Mouse (Mus musculus): ENCODE measurements around the gene Ptpn11. TPM values are rescaled to one million over a fixed set of nuclear protein-coding genes. Genes with fewer than 3 reads are reported as not detected.

Ptpn11 gene
- polyA plus RNA-seq, 2 experiments = 27.1 to 44.6 TPM

- Histone ChIP-seq H3K4me1 (ENCODE audit: control insufficient read depth, insufficient read depth, low read length) (peaks cover 3% of the 10 kb centered on the region), H3K9me3 (ENCODE audit: control insufficient read depth, low read length) (no peaks in the 10 kb centered on the region), H3K27ac (replicated peaks; ENCODE audit: low read depth, low read length) (no peak overlapping the region), H3K9ac (ENCODE audit: low read depth, low read length, severe bottlenecking) (no peak overlapping the region), H3K4me3 (replicated peaks; ENCODE audit: low read length) (no peak overlapping the region), H3K36me3 (ENCODE audit: control insufficient read depth, insufficient read depth, low read length) (peaks cover 13% of the 10 kb centered on the region), H3K4me2 (replicated peaks; ENCODE audit: low read depth, low read length, severe bottlenecking) (no peak overlapping the region), H3K27me3 (ENCODE audit: control insufficient read depth, insufficient read depth, low read length) (no peaks in the 10 kb centered on the region)
- DNase-seq (ENCODE audit: low spot score) = peak; percentile 64
- no peak for ATAC-seq (ENCODE audit: low FRiP score, low read depth)
- no peak for TF ChIP-seq POLR2A (IDR thresholded peaks at IDR 0.05; ENCODE audit: borderline replicate concordance, extremely low read depth, insufficient read depth, insufficient read length)
- 53% methylated on average over 3 of the region's 3 CpGs for WGBS
Observed at GRCm38 (mm10) chr5:121201739-121202138, 10.5 kb upstream of the Ptpn11 start.

GRCm38 (mm10) chr5:121198376-121198775 lies 7.2 kb upstream of the Ptpn11 start:
- H3K9me3 ChIP-seq (ENCODE audit: control insufficient read depth, low read length) = no peaks in the 10 kb centered on the region
- WGBS = 86% methylated on average over 5 of the region's 5 CpGs
- DNase-seq (ENCODE audit: low spot score) (no peak), ATAC-seq (ENCODE audit: low FRiP score, low read depth) (no peak)
- H3K4me2 ChIP-seq (replicated peaks; ENCODE audit: low read depth, low read length, severe bottlenecking) = no peak overlapping the region
- TF ChIP-seq POLR2A (IDR thresholded peaks at IDR 0.05; ENCODE audit: borderline replicate concordance, extremely low read depth, insufficient read depth, insufficient read length) = no peak
- no peaks in the 10 kb centered on the region for H3K4me1 ChIP-seq (ENCODE audit: control insufficient read depth, insufficient read depth, low read length)
- no peaks in the 10 kb centered on the region for H3K27me3 ChIP-seq (ENCODE audit: control insufficient read depth, insufficient read depth, low read length)
- H3K27ac ChIP-seq (replicated peaks; ENCODE audit: low read depth, low read length) = no peak overlapping the region
- H3K36me3 ChIP-seq (ENCODE audit: control insufficient read depth, insufficient read depth, low read length) = no peaks in the 10 kb centered on the region
- no peak overlapping the region for H3K4me3 ChIP-seq (replicated peaks; ENCODE audit: low read length)
- no peak overlapping the region for H3K9ac ChIP-seq (ENCODE audit: low read depth, low read length, severe bottlenecking)

GRCm38 (mm10) chr5:121197337-121197736 lies 6.1 kb upstream of the Ptpn11 start:
- no peak overlapping the region for H3K4me3 ChIP-seq (replicated peaks; ENCODE audit: low read length)
- WGBS = 85% methylated on average over 2 of the region's 2 CpGs
- H3K9ac ChIP-seq (ENCODE audit: low read depth, low read length, severe bottlenecking) = no peak overlapping the region
- H3K4me1 ChIP-seq (ENCODE audit: control insufficient read depth, insufficient read depth, low read length) = no peaks in the 10 kb centered on the region
- no peak overlapping the region for H3K27ac ChIP-seq (replicated peaks; ENCODE audit: low read depth, low read length)
- no peaks in the 10 kb centered on the region for H3K27me3 ChIP-seq (ENCODE audit: control insufficient read depth, insufficient read depth, low read length)
- H3K36me3 ChIP-seq (ENCODE audit: control insufficient read depth, insufficient read depth, low read length) = no peaks in the 10 kb centered on the region
- no peaks in the 10 kb centered on the region for H3K9me3 ChIP-seq (ENCODE audit: control insufficient read depth, low read length)
- DNase-seq (ENCODE audit: low spot score) = no peak
- H3K4me2 ChIP-seq (replicated peaks; ENCODE audit: low read depth, low read length, severe bottlenecking) = no peak overlapping the region
- no peak for TF ChIP-seq POLR2A (IDR thresholded peaks at IDR 0.05; ENCODE audit: borderline replicate concordance, extremely low read depth, insufficient read depth, insufficient read length)
- no peak for ATAC-seq (ENCODE audit: low FRiP score, low read depth)

GRCm38 (mm10) chr5:121196764-121197163 lies 5.6 kb upstream of the Ptpn11 start:
- ATAC-seq (ENCODE audit: low FRiP score, low read depth) = no peak

GRCm38 (mm10) chr5:121194173-121194572 lies 3.0 kb upstream of the Ptpn11 start:
- no peak for ATAC-seq (ENCODE audit: low FRiP score, low read depth)
- 31% methylated on average over 1 of the region's 1 CpGs for WGBS
- H3K4me1 ChIP-seq (ENCODE audit: control insufficient read depth, insufficient read depth, low read length) = peaks cover 5% of the 10 kb centered on the region

More at GRCm38 (mm10) chr5:121196764-121197163, 5.6 kb upstream of the Ptpn11 start:
- H3K4me1 ChIP-seq (ENCODE audit: control insufficient read depth, insufficient read depth, low read length) = no peaks in the 10 kb centered on the region
- no peak for TF ChIP-seq POLR2A (IDR thresholded peaks at IDR 0.05; ENCODE audit: borderline replicate concordance, extremely low read depth, insufficient read depth, insufficient read length)
- H3K36me3 ChIP-seq (ENCODE audit: control insufficient read depth, insufficient read depth, low read length) = no peaks in the 10 kb centered on the region
- 44% methylated on average over 5 of the region's 5 CpGs for WGBS
- H3K4me3 ChIP-seq (replicated peaks; ENCODE audit: low read length) = no peak overlapping the region
- no peak for DNase-seq (ENCODE audit: low spot score)
- H3K9ac ChIP-seq (ENCODE audit: low read depth, low read length, severe bottlenecking) = no peak overlapping the region
- no peak overlapping the region for H3K4me2 ChIP-seq (replicated peaks; ENCODE audit: low read depth, low read length, severe bottlenecking)
- no peaks in the 10 kb centered on the region for H3K27me3 ChIP-seq (ENCODE audit: control insufficient read depth, insufficient read depth, low read length)
- no peak overlapping the region for H3K27ac ChIP-seq (replicated peaks; ENCODE audit: low read depth, low read length)
- H3K9me3 ChIP-seq (ENCODE audit: control insufficient read depth, low read length) = no peaks in the 10 kb centered on the region

GRCm38 (mm10) chr5:121191584-121191906 lies 348 bp upstream of the Ptpn11 start:
- 10% methylated on average over 17 of the region's 17 CpGs for WGBS
- peak overlapping the region; percentile 80 for H3K27ac ChIP-seq (replicated peaks; ENCODE audit: low read depth, low read length)
- H3K27me3 ChIP-seq (ENCODE audit: control insufficient read depth, insufficient read depth, low read length) = no peaks in the 10 kb centered on the region

More at GRCm38 (mm10) chr5:121194173-121194572, 3.0 kb upstream of the Ptpn11 start:
- no peak for TF ChIP-seq POLR2A (IDR thresholded peaks at IDR 0.05; ENCODE audit: borderline replicate concordance, extremely low read depth, insufficient read depth, insufficient read length)
- Histone ChIP-seq H3K36me3 (ENCODE audit: control insufficient read depth, insufficient read depth, low read length) (no peaks in the 10 kb centered on the region), H3K4me3 (replicated peaks; ENCODE audit: low read length) (no peak overlapping the region), H3K27me3 (ENCODE audit: control insufficient read depth, insufficient read depth, low read length) (no peaks in the 10 kb centered on the region), H3K9ac (ENCODE audit: low read depth, low read length, severe bottlenecking) (no peak overlapping the region), H3K4me2 (replicated peaks; ENCODE audit: low read depth, low read length, severe bottlenecking) (no peak overlapping the region), H3K27ac (replicated peaks; ENCODE audit: low read depth, low read length) (no peak overlapping the region), H3K9me3 (ENCODE audit: control insufficient read depth, low read length) (no peaks in the 10 kb centered on the region)
- no peak for DNase-seq (ENCODE audit: low spot score)

More at GRCm38 (mm10) chr5:121191584-121191906, 348 bp upstream of the Ptpn11 start:
- Histone ChIP-seq H3K4me2 (replicated peaks; ENCODE audit: low read depth, low read length, severe bottlenecking) (peak overlapping the region; percentile 57), H3K9ac (ENCODE audit: low read depth, low read length, severe bottlenecking) (peak overlapping the region; percentile 89), H3K9me3 (ENCODE audit: control insufficient read depth, low read length) (no peaks in the 10 kb centered on the region), H3K4me1 (ENCODE audit: control insufficient read depth, insufficient read depth, low read length) (peaks cover 7% of the 10 kb centered on the region), H3K4me3 (replicated peaks; ENCODE audit: low read length) (peak overlapping the region; percentile 96), H3K36me3 (ENCODE audit: control insufficient read depth, insufficient read depth, low read length) (no peaks in the 10 kb centered on the region)
- DNase-seq (ENCODE audit: low spot score) = peak; percentile 3
- TF ChIP-seq POLR2A (IDR thresholded peaks at IDR 0.05; ENCODE audit: borderline replicate concordance, extremely low read depth, insufficient read depth, insufficient read length) = no peak
- ATAC-seq (ENCODE audit: low FRiP score, low read depth) = peak; percentile 45

All from limb, embryonic 14.5 days (tissue).